Mouse (Mus musculus): ENCODE results near the gene Hamp.

Hamp gene

GRCm38 (mm10) chr7:30904042-30904441 is 39.8 kb downstream of the Hamp start:
- no peak for DNase-seq

DNA sequence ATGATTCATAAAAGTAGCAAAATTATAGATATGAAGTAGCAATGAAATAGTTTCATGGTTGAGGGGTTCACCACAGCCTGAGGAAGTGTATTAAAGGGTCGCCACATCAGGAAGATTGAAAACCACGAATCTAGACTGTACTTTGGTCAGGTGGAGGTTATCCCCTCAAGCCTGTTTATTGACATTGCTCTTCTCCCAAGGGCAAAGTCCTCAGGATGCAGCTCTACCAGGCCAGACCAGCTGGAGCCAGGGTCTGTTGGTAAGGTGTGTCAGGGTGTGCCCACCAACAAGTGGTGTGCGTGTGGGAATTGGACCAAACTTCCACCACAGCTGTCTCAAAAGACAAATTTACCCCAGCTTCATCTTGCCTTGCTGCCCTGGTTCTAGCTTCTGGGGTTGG is 48.6 kb downstream of the Hamp start:
- no peak for DNase-seq

- no peak for DNase-seq
Measured at GRCm38 (mm10) chr7:30892515-30892914, 51.3 kb downstream of the Hamp start.

All from thymus, postnatal 36 days (tissue).